Mouse (Mus musculus): ENCODE results near the gene Brd3. TPM values are rescaled to one million over a fixed set of nuclear protein-coding genes. Genes with fewer than 3 reads are reported as not detected.

Gene Brd3
- total RNA-seq, 2 experiments from 2014 or later, result 133 to 136 TPM

- DNase-seq (ENCODE audit: low spot score in 2 of 2), result no peak
Measured at GRCm38 (mm10) chr2:27405094-27405884, 102.2 kb downstream of the Brd3 start.

GRCm38 (mm10) chr2:27404375-27405093, 102.9 kb downstream of the Brd3 start:
- DNase-seq (ENCODE audit: low spot score in 2 of 2), result no peak

- no peak for DNase-seq (ENCODE audit: low spot score in 2 of 2)
Measured at GRCm38 (mm10) chr2:27401544-27401943, 105.9 kb downstream of the Brd3 start.

- DNase-seq (ENCODE audit: low spot score in 2 of 2), result no peak
Measured at GRCm38 (mm10) chr2:27400083-27400482, 107.4 kb downstream of the Brd3 start.

- DNase-seq (ENCODE audit: low spot score in 2 of 2), result no peak
Measured at GRCm38 (mm10) chr2:27396656-27397440, 110.6 kb downstream of the Brd3 start.

Small RNA genes lying within 50 kb of the gene (microRNA-seq; reads per million reads assigned to microRNA genes)
- gene Gm24049 (not detected), gene Mir7578 (not detected)

Other genes with a start within 250 kb of the Brd3 start
- 10 to 100 TPM; 30.9 to 34.5 TPM for gene Vav2, start 80.6 kb downstream of the Brd3 start, total RNA-seq (2021)
- gene Brd3os, start 65.3 kb downstream of the Brd3 start, total RNA-seq (2021), result 1 to 10 TPM; 7.7 to 7.8 TPM
- 10 to 100 TPM; 46.1 to 50.4 TPM for gene Wdr5, start 7.5 kb upstream of the Brd3 start, total RNA-seq (2021)
- gene Rxra, start 168.8 kb upstream of the Brd3 start, total RNA-seq (2021), result 10 to 100 TPM; 58.4 to 59.3 TPM

Measured in adrenal gland, postnatal 4 days (tissue).